Mouse (Mus musculus) layer of hippocampus, adult 18-20 months (tissue): ENCODE data around the gene Rpl10a. TPM values are rescaled to one million over a fixed set of nuclear protein-coding genes. Genes with fewer than 3 reads are reported as not detected.
A peak's percentile ranks its signal among the peaks of the same experiment; 100 is the strongest.
"Not testable (repeated sequence)": the region's sequence is repeated elsewhere in the genome, so short reads cannot be mapped to it uniquely, and the experiment has no call there.

Source experiments
- DNase-seq, 2 experiments: peaks; one replicate each; pipeline ENCODE4 v3.0.0; 2022; ENCODE audit warnings: low spot score in 2 of 2
- total RNA-seq, 2 experiments: library from RNA; stranded (reverse); gene quantifications; 2 replicates each; pipeline ENCODE4 v1.2.3; 2021

The Rpl10a gene
- total RNA-seq, 2 experiments from 2014 or later: 356 to 365 TPM

- DNase-seq: no peak
Measured at GRCm38 (mm10) chr17:28355871-28356270, 27.6 kb downstream of the Rpl10a start.

GRCm38 (mm10) chr17:28358576-28359261, 30.4 kb downstream of the Rpl10a start:
- not testable (repeated sequence) for DNase-seq

- DNase-seq: no peak
Measured at GRCm38 (mm10) chr17:28360531-28361277, 32.4 kb downstream of the Rpl10a start.

- no peak for DNase-seq
Measured at GRCm38 (mm10) chr17:28361921-28362652, 33.8 kb downstream of the Rpl10a start.

GRCm38 (mm10) chr17:28362653-28363292, 34.5 kb downstream of the Rpl10a start:
- no peak for DNase-seq

GRCm38 (mm10) chr17:28363507-28363906, 35.2 kb downstream of the Rpl10a start:
- DNase-seq: no peak

- no peak for DNase-seq
Measured at GRCm38 (mm10) chr17:28365122-28365521, 36.9 kb downstream of the Rpl10a start, which contains the start of gene Tulp1. Gene Tulp1 (minus strand): TSS chr17:28365222.

GRCm38 (mm10) chr17:28368449-28368848, 40.2 kb downstream of the Rpl10a start:
- DNase-seq: peak in 1 of 2 experiments; percentile 65

GRCm38 (mm10) chr17:28369056-28369455, 40.8 kb downstream of the Rpl10a start:
- no peak for DNase-seq

- no peak for DNase-seq
Measured at GRCm38 (mm10) chr17:28371286-28371685, 43.0 kb downstream of the Rpl10a start.

GRCm38 (mm10) chr17:28371941-28372340, 43.7 kb downstream of the Rpl10a start:
- no peak for DNase-seq

- no peak for DNase-seq
Measured at GRCm38 (mm10) chr17:28373821-28374220, 45.5 kb downstream of the Rpl10a start.

GRCm38 (mm10) chr17:28374494-28374893, 46.2 kb downstream of the Rpl10a start:
- DNase-seq: no peak

- no peak for DNase-seq
Measured at GRCm38 (mm10) chr17:28375592-28376061, 47.4 kb downstream of the Rpl10a start.

- no peak for DNase-seq
Measured at GRCm38 (mm10) chr17:28380255-28380654, 52.0 kb downstream of the Rpl10a start.

Other genes with a start within 250 kb of the Rpl10a start
- 1 to 10 TPM in 1 of 2 experiments, under 1 TPM in 1; 0.68 to 1.6 TPM for gene Tcp11, start 247.8 kb upstream of the Rpl10a start, total RNA-seq
- 1 to 10 TPM; 1.3 to 1.9 TPM for gene Scube3, start 186.3 kb upstream of the Rpl10a start, total RNA-seq
- gene Zfp523, start 151.3 kb upstream of the Rpl10a start, total RNA-seq: 100 to 1,000 TPM; 107 to 109 TPM
- gene Def6, start 120.7 kb upstream of the Rpl10a start, total RNA-seq: 1 to 10 TPM; 2.0 to 2.9 TPM
- gene Ppard, start 95.8 kb upstream of the Rpl10a start, total RNA-seq: 10 to 100 TPM; 22.5 to 26.0 TPM
- gene Fance, start 15.0 kb upstream of the Rpl10a start, total RNA-seq: 10 to 100 TPM; 22.8 to 26.0 TPM
- 1 to 10 TPM; 2.0 to 2.4 TPM for gene Tead3, start 22.3 kb downstream of the Rpl10a start, total RNA-seq
- not detected for gene Tulp1, start 36.8 kb downstream of the Rpl10a start, total RNA-seq
- 10 to 100 TPM; 81.9 to 84.3 TPM for gene Fkbp5, start 189.1 kb downstream of the Rpl10a start, total RNA-seq
- gene Armc12, start 202.3 kb downstream of the Rpl10a start, total RNA-seq: not detected
- gene Clpsl2, start 220.9 kb downstream of the Rpl10a start, total RNA-seq: not detected
- not detected for gene Clps, start 232.3 kb downstream of the Rpl10a start, total RNA-seq
- gene Lhfpl5, start 247.2 kb downstream of the Rpl10a start, total RNA-seq: 1 to 10 TPM; 3.8 to 3.9 TPM